Mouse (Mus musculus) ES-Bruce4 (cell line): ENCODE results near the gene Fam217a.

Experiments
- CTCF ChIP-seq: IDR thresholded peaks from one replicate; pipeline ENCODE4 v1.8.1; 2011; ENCODE audit warnings: low read depth, low read length
- EP300 ChIP-seq: IDR thresholded peaks from 2 replicates; pipeline ENCODE4 v1.6.1; 2011; ENCODE audit warnings: low read depth, low read length; ENCODE audit not compliant: insufficient read depth
- POLR2A ChIP-seq: IDR thresholded peaks from one replicate; pipeline ENCODE4 v1.8.1; 2011; ENCODE audit warnings: low read length; ENCODE audit not compliant: insufficient read depth

DNA sequence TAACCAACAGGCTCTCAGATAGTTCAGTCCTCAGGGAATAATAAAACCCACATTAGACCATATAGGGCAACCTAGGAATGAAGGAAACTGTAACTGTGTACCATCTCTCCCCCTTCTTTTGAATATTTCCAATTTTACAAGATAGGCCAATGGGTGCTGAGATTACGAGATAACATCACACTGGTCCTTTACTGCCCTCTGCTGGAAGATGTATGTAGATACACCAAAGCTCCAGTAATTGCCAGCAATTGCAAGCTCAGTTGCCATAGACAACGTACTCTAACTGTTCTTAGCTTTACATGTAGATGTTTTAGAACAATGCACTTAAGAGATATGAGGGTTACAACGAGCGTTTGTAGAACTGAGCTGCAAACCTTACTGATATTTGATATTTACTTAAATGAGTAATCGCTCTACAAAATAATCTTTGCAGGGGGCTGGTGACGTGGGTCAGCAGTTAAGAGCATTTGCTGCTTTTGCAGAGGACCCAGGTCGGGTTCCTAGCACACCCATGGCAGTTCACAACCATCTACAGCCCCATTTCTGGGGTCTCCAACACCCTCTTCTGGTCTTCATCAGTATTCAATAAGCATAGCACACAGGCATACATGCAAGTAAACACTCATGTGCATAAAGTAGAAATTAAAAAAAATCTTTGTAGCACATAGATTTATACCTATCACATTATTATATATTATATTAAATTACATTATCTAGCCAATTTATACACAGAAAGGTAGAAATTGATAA is 59.5 kb downstream of the Fam217a start:
- peak; percentile 26 for TF ChIP-seq CTCF
- no peak for TF ChIP-seq POLR2A
- TF ChIP-seq EP300, result no peak
